Mouse (Mus musculus) testis, adult 2 months (tissue): ENCODE results near the gene Ffar3.

Experiments used
- CTCF ChIP-seq: fragments of 200-500 bp; IDR thresholded peaks from 2 replicates; pipeline ENCODE4 v1.5.1; 2012; ENCODE audit warnings: low read depth, mild to moderate bottlenecking, inconsistent platforms, low read length, moderate library complexity; ENCODE audit not compliant: control insufficient read depth, insufficient read depth, insufficient replicate concordance
- POLR2A ChIP-seq: fragments of 200-500 bp; IDR thresholded peaks from 2 replicates; pipeline ENCODE4 v1.6.1; 2012; ENCODE audit warnings: low read depth, mild to moderate bottlenecking, inconsistent platforms, low read length, moderate library complexity; ENCODE audit not compliant: control insufficient read depth

DNA sequence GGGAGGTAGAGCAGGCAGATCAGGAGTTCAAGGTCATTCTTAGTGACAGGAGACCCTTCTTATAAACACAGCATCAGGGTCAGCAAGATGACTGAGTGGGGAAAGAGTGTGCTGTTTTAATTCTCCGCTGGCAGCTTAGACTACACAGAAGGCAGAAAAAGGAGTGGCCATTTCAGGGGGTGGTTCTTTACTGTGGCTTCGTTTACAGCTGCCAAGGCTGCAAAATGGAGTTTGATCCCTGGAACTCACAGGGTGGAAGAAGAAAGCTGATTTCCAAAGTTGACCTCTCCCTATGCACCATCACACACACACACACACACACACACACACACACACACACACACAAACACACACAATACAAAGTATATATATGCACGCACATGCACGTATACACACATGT is 14.6 kb downstream of the Ffar3 start:
- TF ChIP-seq POLR2A (no peak), CTCF (no peak)
